Mouse (Mus musculus) cerebellum, postnatal 4 days (tissue): ENCODE results near the gene 1700016K19Rik.
A peak's percentile ranks its signal among the peaks of the same experiment; 100 is the strongest.
"Not testable (repeated sequence)": the region's sequence is repeated elsewhere in the genome, so short reads cannot be mapped to it uniquely, and the experiment has no call there.

Experiments used
- DNase-seq, 2 experiments: peaks; one replicate each; pipeline ENCODE4 v3.0.0; 2022; ENCODE audit warnings: low spot score in 2 of 2, mixed read lengths in 1 of 2

1700016K19Rik gene

GRCm38 (mm10) chr11:75984581-75984980 is 15.1 kb upstream of the 1700016K19Rik start:
- no peak for DNase-seq

- no peak for DNase-seq
Observed at GRCm38 (mm10) chr11:75985948-75986347, 13.8 kb upstream of the 1700016K19Rik start.

GRCm38 (mm10) chr11:75990965-75991835 is 8.5 kb upstream of the 1700016K19Rik start:
- DNase-seq = no peak

- DNase-seq = no peak
Observed at GRCm38 (mm10) chr11:75991911-75992310, 7.8 kb upstream of the 1700016K19Rik start.

- no peak for DNase-seq
Observed at GRCm38 (mm10) chr11:75992481-75992880, 7.2 kb upstream of the 1700016K19Rik start.

GRCm38 (mm10) chr11:75994357-75994756 is 5.4 kb upstream of the 1700016K19Rik start:
- DNase-seq = no peak

- no peak for DNase-seq
Observed at GRCm38 (mm10) chr11:76000701-76001100, 989 bp downstream of the 1700016K19Rik start.

GRCm38 (mm10) chr11:76001237-76001878 is 1.6 kb downstream of the 1700016K19Rik start:
- no peak for DNase-seq

- not testable (repeated sequence) for DNase-seq
Observed at GRCm38 (mm10) chr11:76004276-76004675, 4.6 kb downstream of the 1700016K19Rik start.

GRCm38 (mm10) chr11:76008162-76008561 is 8.4 kb downstream of the 1700016K19Rik start:
- DNase-seq = no peak

- DNase-seq = no peak
Observed at GRCm38 (mm10) chr11:76009101-76009500, 9.4 kb downstream of the 1700016K19Rik start.

GRCm38 (mm10) chr11:76010838-76011624 is 11.3 kb downstream of the 1700016K19Rik start:
- no peak for DNase-seq

- DNase-seq = no peak
Observed at GRCm38 (mm10) chr11:76015251-76015650, 15.5 kb downstream of the 1700016K19Rik start.

GRCm38 (mm10) chr11:76015814-76016213 is 16.1 kb downstream of the 1700016K19Rik start:
- no peak for DNase-seq

GRCm38 (mm10) chr11:76019879-76020278 is 20.2 kb downstream of the 1700016K19Rik start:
- DNase-seq = no peak

- no peak for DNase-seq
Observed at GRCm38 (mm10) chr11:76020916-76021315, 21.2 kb downstream of the 1700016K19Rik start.

GRCm38 (mm10) chr11:76025080-76025583 is 25.4 kb downstream of the 1700016K19Rik start:
- no peak for DNase-seq

GRCm38 (mm10) chr11:76026527-76027138 is 26.9 kb downstream of the 1700016K19Rik start:
- no peak for DNase-seq

- DNase-seq = peak; percentile 56 to 79
Observed at GRCm38 (mm10) chr11:76027139-76028071, 27.7 kb downstream of the 1700016K19Rik start, which contains the start of gene Rflnb. Gene Rflnb (minus strand): TSS chr11:76027782.

GRCm38 (mm10) chr11:76028072-76028465 is 28.4 kb downstream of the 1700016K19Rik start:
- no peak for DNase-seq
